Mouse (Mus musculus): ENCODE results near the gene Adgra3.

Adgra3 gene

DNA sequence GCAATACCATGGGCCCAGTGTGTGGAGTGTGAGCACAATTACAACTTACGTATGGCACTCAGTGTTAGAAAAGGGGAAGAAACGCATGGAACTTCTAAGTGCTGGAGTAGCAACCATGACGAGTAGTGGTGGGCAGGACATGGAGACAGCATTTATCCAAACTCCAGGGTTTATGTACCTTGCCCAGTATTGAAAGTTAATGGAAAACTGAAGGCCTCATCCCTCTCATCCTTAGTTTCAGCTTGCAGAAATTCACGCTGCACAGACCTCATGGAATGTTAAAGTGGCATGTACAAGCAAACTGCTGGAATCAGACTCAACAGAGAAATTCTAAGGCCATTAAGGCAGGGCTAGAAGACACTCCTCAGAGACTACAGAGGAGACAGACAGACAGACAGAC is 84.6 kb downstream of the Adgra3 start:
- CTCF ChIA-PET, result no interaction called here

DNA sequence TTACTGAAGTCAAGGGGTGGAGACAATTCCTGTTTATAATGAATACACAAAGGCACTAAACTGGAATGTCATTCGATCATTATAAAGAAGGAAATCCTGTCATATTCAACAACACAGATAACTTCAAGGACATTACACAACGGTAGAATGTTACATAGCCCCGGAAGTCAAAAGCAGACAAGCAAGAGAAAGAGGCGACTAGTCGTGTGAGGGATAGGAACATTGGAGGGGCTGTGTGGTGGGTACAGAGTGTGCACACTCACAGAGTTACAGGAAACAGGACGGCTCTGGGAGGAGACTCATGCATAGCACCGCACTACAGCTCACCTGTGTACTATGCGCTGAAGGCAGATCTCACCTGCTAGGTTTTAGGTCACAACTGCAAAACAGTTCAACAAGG is 89.1 kb downstream of the Adgra3 start:
- CTCF ChIA-PET, result no interaction called here

DNA sequence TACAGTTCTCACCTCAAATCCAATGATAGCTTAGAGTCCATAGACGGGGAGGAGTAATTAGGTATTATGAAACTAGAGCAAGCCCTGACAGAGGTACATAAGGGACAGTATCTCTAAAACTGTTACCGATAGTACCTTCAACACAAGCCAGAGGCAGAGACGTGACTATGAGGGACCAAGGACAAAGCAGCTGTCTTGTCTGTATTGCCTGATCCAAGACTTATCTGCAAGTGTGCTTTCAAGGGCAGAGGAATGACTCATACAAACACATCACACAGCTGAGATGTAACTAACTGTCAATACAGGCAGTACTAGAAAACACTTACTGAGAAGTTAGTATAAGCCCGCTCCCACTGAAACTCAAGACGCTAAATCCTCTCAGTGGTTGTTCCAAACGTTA is 91.1 kb downstream of the Adgra3 start:
- CTCF ChIA-PET, result no interaction called here

DNA sequence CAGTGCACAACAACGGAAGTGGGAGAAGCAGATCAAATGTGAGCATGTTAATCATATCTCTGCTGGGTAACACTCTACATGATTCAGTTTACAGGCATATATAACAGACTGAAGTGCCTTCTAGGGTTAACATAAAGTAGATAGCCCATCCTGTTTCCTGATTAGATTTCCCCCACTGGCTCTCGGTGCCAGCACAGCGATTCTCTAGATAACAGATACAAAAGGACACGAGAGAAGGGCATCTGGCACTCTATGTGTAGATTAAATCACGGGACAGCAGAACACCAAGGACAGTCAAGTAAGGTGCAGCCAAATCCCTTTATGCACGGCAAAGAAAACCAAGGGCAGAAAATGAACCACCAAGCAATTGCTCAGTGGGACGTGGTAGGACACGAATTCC is 93.0 kb downstream of the Adgra3 start:
- CTCF ChIA-PET, result no interaction called here

DNA sequence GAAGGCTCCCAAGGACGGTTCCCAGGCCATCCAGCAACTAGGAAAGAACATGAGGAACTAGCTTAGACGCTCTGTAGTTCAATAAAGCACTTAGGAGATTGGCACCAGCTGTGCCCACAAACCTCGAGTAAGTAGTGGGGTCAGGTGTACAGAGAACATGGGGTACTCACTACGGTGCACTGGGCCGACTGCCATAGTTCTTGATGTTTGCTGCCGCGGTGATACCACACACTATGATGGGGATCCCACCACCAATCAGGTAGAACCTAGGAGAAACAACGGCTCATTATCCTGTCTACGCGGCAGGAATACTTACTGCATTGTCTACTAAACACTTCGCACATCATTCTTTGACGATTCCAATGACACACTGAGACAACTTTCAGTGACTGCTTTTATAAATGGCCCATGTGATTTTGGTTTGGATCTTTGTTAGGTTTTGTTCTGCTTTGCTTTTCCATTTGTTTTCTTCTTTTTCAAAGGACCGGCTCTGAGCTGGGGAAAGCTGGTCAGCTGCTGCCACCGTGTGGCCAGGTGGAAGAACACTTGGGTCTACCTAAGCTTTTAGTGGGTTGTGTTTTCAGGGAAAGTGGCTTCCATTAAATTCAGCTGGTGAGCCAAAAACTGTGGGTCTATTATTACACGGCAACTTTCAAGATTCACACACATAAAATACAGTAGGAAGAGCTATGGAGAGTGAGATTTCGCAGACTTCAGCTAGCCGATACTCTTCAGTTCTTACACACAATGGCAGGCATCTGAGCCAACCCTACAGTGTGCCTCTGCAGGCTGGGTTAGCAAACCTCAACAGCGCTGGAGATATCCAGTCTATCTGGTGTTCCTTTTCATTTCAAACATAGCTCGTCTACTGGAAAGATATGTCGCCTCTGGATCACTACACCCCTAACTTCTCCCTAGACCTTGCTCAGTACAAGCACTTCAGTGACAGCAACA is 97.1 kb downstream of the Adgra3 start:
- CTCF ChIA-PET, result no interaction called here

DNA sequence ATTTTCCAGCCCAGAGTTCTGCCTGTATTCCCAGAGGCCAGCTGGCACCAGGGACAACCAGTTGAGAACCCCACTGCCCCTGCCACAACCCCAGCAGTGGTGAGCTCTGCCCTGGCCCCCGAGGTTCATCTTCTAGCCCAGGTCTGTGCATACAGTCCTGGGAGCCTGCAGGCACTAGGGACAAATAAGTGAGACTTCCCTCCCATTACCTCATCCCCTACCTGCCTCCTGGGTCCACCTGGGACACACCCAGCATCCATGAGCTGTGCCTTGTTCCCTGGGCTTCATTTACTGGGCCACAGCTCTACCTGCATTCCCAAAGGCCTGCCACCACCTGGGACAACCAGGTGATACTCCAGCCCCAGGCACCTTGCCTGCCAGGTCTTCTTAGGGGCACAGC is 122.5 kb downstream of the Adgra3 start:
- CTCF ChIA-PET, result no interaction called here

DNA sequence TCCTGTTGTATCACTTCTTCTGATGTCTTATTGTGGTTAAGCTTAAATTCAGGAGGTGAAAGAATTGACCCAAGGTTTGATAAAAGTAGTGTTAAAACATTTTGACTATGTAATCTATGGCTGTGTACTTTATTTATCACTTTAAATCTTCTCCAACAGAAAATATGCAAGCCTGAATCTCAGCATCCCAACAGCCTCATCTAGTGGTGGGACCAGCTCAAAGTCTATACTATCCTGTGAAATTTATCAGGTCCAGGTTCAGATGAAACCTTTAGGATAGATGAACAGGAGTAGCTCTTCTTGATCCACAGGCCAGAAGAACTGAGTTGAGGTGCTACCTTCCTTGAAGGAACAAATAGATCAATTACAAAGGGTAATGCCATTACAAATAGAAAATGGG is 134.1 kb downstream of the Adgra3 start:
- CTCF ChIA-PET, result no interaction called here

DNA sequence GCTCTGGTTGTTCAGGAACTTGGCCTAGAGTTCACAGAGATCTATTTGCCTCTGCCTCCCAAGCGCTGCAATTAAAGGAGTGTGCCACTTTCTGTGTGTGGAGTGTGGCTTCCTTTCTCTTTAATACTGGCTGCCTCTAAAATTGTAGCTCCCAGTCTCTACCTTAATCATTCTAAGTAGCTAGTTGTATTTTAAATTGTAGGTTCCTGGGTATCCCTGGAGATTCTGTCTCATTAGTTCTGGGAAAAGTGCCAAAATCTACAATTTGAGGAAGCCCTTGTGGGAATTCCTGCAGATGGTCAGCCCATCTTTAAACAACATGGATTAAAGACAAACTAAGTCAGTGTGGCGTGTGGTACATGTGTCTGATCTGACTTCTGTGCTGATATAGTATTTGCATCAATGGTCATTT is 143.1 kb downstream of the Adgra3 start:
- CTCF ChIA-PET, result no interaction called here
